Mouse (Mus musculus): ENCODE measurements at regions not wholly inside any gene's neighbourhood (a gene's known extent, or its start where the extent isn't known, plus 50 kb on each side); places are given as distances from the start of the nearest gene placed in this dataset.

DNA sequence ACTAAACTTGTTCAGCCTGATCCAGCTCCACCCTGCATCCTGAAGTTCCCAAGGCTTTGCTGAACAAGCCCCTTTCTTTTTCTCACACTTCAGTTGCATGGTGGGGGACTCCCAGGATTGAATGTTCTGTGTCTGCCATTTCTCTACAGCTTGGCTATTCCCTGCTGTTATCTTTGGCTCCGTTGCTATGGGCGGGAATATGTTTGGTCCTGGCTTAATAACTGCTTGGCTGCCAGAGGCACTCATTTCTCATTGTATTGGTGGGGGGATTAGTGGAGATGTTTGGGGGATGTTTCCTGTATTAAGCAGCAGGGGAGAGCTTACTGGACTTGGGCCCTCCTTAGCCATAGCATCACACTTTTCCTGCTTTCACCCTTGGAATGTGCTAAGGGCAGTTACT, 144.1 kb downstream of the Snx19 start:
- no peak for TF ChIP-seq FLI1 (IDR thresholded peaks at IDR 0.05; ENCODE audit: low read length)
- no peak for TF ChIP-seq GATA1 (IDR thresholded peaks at IDR 0.05; ENCODE audit: borderline replicate concordance, low read length)

Data from megakaryocyte, embryonic 14.5 days (primary cell).